Mouse (Mus musculus): ENCODE measurements around the gene Gm6096. TPM values are rescaled to one million over a fixed set of nuclear protein-coding genes. Genes with fewer than 3 reads are reported as not detected.

The Gm6096 gene
- polyA plus RNA-seq, 1 experiment from 2014 or later, result not detected

DNA sequence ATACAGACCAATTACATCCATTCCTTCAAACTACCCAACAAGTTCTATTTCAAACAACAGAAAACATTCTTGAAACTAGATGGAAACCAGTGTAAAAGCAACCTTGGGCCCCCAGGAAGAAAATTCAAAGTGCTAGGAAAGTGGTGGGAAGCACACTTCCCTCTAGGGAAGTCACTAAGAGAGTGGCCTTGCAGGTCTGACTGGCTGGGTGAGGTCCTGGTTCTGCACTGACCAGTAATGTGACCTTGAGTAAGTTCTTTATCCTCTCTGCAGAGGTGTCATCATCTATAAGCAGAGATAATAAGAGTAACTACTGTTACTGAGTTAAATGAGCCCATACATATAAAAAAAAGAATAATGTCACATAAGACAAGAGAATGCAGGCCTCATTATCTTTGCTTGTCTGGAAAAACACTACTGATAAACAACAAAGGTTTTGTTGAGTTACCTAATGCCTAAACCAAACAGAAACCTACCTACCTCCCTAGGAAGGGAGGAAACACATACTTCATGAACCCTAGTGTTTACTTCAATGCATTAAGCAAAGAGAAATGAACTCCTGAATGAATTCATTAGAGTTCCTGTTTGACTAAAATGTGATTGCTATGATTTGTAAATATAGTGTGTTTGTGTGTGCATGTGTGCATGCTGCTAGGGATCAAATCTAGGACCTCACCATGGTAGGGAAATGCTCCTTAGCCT lies 39.8 kb downstream of the Gm6096 start:
- no peak overlapping the region for H3K4me3 ChIP-seq
- 0 out of 2 replicates have a peak, but pooled peaks cover 2% of the 10 kb centered on the region for H3K36me3 ChIP-seq (ENCODE audit: poor library complexity, severe bottlenecking)
- no peak overlapping the region for H3K27ac ChIP-seq
- no peak overlapping the region for H3K9ac ChIP-seq
- ATAC-seq, result no peak
- H3K4me2 ChIP-seq, result no peak overlapping the region
- no peaks in the 10 kb centered on the region for H3K9me3 ChIP-seq (replicated peaks)
- no peaks in the 10 kb centered on the region for H3K27me3 ChIP-seq
- H3K4me1 ChIP-seq, result no peaks in the 10 kb centered on the region

DNA sequence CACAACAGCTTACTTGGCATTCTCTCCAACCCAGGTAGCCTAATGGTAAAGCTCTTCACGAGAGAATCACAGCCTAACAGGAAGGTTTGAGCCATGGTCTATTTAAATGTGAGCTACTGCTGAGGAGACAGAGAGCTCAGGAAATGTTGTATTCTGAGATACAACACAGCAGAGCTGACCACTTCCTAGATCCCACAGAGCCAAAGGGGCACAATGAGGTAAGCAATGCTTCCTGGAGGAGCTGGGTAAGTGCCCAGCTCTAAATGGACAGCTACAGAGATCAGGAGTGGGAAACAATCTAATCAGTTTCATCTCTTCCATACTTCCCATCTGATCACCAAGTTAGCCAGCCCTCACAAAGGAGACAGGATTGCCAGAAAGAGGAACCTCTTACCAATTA lies 40.4 kb downstream of the Gm6096 start:
- ATAC-seq, result no peak
- Histone ChIP-seq H3K27ac (no peak overlapping the region), H3K4me2 (no peak overlapping the region), H3K9ac (no peak overlapping the region), H3K9me3 (replicated peaks) (no peaks in the 10 kb centered on the region), H3K4me3 (no peak overlapping the region), H3K36me3 (ENCODE audit: poor library complexity, severe bottlenecking) (no peaks in the 10 kb centered on the region), H3K4me1 (no peaks in the 10 kb centered on the region), H3K27me3 (no peaks in the 10 kb centered on the region)
- 81% methylated on average over 1 of the region's 1 CpGs for WGBS

DNA sequence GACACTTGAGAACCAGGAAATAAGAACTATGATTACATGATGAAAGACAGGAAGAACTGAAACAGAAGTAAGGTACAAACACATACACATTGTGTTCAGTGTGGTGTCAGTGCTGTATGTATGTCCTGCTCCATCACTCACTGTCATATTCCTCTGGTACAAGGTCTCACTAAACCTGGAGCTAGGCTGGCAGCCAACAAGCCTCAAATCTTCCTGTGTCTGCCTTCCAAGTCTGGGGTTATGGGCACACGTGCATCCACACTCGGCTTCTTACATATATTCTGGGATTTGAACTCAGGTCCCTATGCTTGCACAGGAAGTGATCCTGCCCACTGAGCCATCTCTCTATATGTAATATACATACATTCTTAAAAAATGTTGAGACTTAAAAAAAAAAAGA lies 41.8 kb downstream of the Gm6096 start:
- Histone ChIP-seq H3K27ac (no peak overlapping the region), H3K9me3 (replicated peaks) (no peaks in the 10 kb centered on the region), H3K9ac (no peak overlapping the region), H3K36me3 (ENCODE audit: poor library complexity, severe bottlenecking) (no peaks in the 10 kb centered on the region), H3K4me2 (no peak overlapping the region), H3K4me1 (no peaks in the 10 kb centered on the region), H3K27me3 (no peaks in the 10 kb centered on the region), H3K4me3 (no peak overlapping the region)
- WGBS, result 89% methylated on average over 2 of the region's 2 CpGs
- ATAC-seq, result no peak

DNA sequence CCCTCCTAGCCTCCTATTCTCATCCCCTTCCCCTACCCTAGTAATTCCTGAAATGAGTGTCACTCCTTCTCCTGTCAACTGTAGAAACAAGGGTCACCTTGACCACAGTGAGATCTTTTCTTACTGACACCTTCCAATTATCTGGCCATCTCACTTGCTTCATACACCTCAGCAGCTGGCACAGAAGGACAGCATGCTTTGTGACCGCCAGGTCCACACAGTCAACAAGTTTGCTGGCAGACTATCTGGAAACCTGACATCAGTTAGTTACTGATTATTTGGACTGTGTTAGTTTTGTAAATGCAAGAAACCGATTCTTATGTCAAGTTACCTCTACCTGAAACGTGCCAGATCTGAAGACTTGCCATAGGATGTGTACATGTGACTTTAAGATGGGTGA lies 45.3 kb downstream of the Gm6096 start:
- Histone ChIP-seq H3K36me3 (ENCODE audit: poor library complexity, severe bottlenecking) (no peaks in the 10 kb centered on the region), H3K27ac (no peak overlapping the region), H3K4me3 (no peak overlapping the region), H3K9me3 (replicated peaks) (no peaks in the 10 kb centered on the region), H3K4me1 (no peaks in the 10 kb centered on the region), H3K4me2 (no peak overlapping the region), H3K9ac (no peak overlapping the region), H3K27me3 (no peaks in the 10 kb centered on the region)
- WGBS, result 91% methylated on average over 3 of the region's 3 CpGs
- no peak for ATAC-seq

DNA sequence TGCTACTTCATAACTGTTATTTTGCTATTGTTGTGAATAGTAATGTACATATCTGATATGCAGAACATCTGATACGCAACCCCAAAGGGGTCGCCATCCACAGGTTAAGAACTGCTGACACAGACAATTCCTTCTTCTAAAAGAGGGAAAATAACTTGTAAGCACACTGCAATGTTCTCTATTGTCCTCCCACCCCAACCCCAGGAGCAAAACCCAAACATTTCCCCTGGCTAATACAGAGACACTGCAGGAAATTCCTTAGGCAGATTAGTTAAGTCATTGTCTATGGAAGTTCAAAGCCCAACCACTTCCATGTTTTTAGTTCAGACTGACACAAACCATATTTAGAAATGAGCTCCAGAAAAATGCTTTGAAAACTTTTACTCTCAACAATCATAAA lies 48.0 kb downstream of the Gm6096 start:
- WGBS, result 79% methylated on average over 2 of the region's 2 CpGs
- ATAC-seq, result no peak
- 0 out of 2 replicates have a peak, but pooled peaks cover 3% of the 10 kb centered on the region for H3K9me3 ChIP-seq (replicated peaks)
- no peaks in the 10 kb centered on the region for H3K27me3 ChIP-seq
- no peaks in the 10 kb centered on the region for H3K4me1 ChIP-seq
- no peak overlapping the region for H3K4me2 ChIP-seq
- H3K36me3 ChIP-seq (ENCODE audit: poor library complexity, severe bottlenecking), result peaks cover 7% of the 10 kb centered on the region; the same call in 1 of the 2 replicates
- no peak overlapping the region for H3K9ac ChIP-seq
- no peak overlapping the region for H3K4me3 ChIP-seq
- H3K27ac ChIP-seq, result no peak overlapping the region

Other genes with a start within 250 kb of the Gm6096 start
- gene Scgb2b27, start 237.1 kb upstream of the Gm6096 start, polyA plus RNA-seq (2015; fragmentation: Nextera tagmentation; extraction: Ambion mirVana), result not detected in 2 replicates
- gene Scgb1b27, start 229.6 kb upstream of the Gm6096 start, polyA plus RNA-seq (2015; fragmentation: Nextera tagmentation; extraction: Ambion mirVana), result not detected in 2 replicates
- gene Scgb1b30, start 155.6 kb upstream of the Gm6096 start, polyA plus RNA-seq (2015; fragmentation: Nextera tagmentation; extraction: Ambion mirVana), result not detected in 2 replicates
- 3.0 and 4.1 TPM in 2 replicates for gene Wtip, start 117.8 kb upstream of the Gm6096 start, polyA plus RNA-seq (2015; fragmentation: Nextera tagmentation; extraction: Ambion mirVana)
- 222 and 242 TPM in 2 replicates for gene Uba2, start 81.4 kb upstream of the Gm6096 start, polyA plus RNA-seq (2015; fragmentation: Nextera tagmentation; extraction: Ambion mirVana)
- gene Pdcd2l, start 54.4 kb upstream of the Gm6096 start, polyA plus RNA-seq (2015; fragmentation: Nextera tagmentation; extraction: Ambion mirVana), result 85.6 and 90.0 TPM in 2 replicates
- 216 and 230 TPM in 2 replicates for gene Gpi1, start 20.7 kb upstream of the Gm6096 start, polyA plus RNA-seq (2015; fragmentation: Nextera tagmentation; extraction: Ambion mirVana)
- gene 4931406P16Rik, start 62.5 kb downstream of the Gm6096 start, polyA plus RNA-seq (2015; fragmentation: Nextera tagmentation; extraction: Ambion mirVana), result 25.1 and 26.0 TPM in 2 replicates
- gene Lsm14a, start 142.3 kb downstream of the Gm6096 start, polyA plus RNA-seq (2015; fragmentation: Nextera tagmentation; extraction: Ambion mirVana), result 95.1 and 96.0 TPM in 2 replicates

Measured in forebrain, embryonic 13.5 days (tissue).